Mouse (Mus musculus): Measurements from ENCODE around the gene Ano1. TPM values are rescaled to one million over a fixed set of nuclear protein-coding genes. Genes with fewer than 3 reads are reported as not detected.

The Ano1 gene
- polyA plus RNA-seq, 1 experiment from 2014 or later = 9.8 TPM

- Histone ChIP-seq H3K9ac (ENCODE audit: low read depth, low read length) (no peak overlapping the region), H3K36me3 (ENCODE audit: control insufficient read depth, insufficient read depth, low read length) (no peaks in the 10 kb centered on the region), H3K27ac (ENCODE audit: low read length) (no peak overlapping the region), H3K4me2 (ENCODE audit: low read length) (no peak overlapping the region), H3K4me1 (ENCODE audit: control insufficient read depth, insufficient read depth, low read length) (no peaks in the 10 kb centered on the region; the same call in 1 of the 2 replicates), H3K9me3 (replicated peaks; ENCODE audit: control insufficient read depth, low read length, poor library complexity, severe bottlenecking) (no peaks in the 10 kb centered on the region), H3K27me3 (ENCODE audit: control insufficient read depth, insufficient read depth, low read depth, low read length) (no peaks in the 10 kb centered on the region), H3K4me3 (ENCODE audit: low read depth, low read length) (no peak overlapping the region)
- no peak for ATAC-seq
- 69% methylated on average over 2 of the region's 2 CpGs for WGBS
These were observed 7.7 kb upstream of the Ano1 start for GRCm38 (mm10) chr7:144759455-144759854.

GRCm38 (mm10) chr7:144755511-144756378 is 4.0 kb upstream of the Ano1 start:
- Histone ChIP-seq H3K27me3 (ENCODE audit: control insufficient read depth, insufficient read depth, low read depth, low read length) (no peaks in the 10 kb centered on the region), H3K4me1 (ENCODE audit: control insufficient read depth, insufficient read depth, low read length) (no peaks in the 10 kb centered on the region; the same call in 1 of the 2 replicates), H3K9ac (ENCODE audit: low read depth, low read length) (no peak overlapping the region), H3K36me3 (ENCODE audit: control insufficient read depth, insufficient read depth, low read length) (no peaks in the 10 kb centered on the region), H3K4me3 (ENCODE audit: low read depth, low read length) (no peak overlapping the region), H3K27ac (ENCODE audit: low read length) (no peak overlapping the region), H3K9me3 (replicated peaks; ENCODE audit: control insufficient read depth, low read length, poor library complexity, severe bottlenecking) (no peaks in the 10 kb centered on the region), H3K4me2 (ENCODE audit: low read length) (no peak overlapping the region)
- ATAC-seq = no peak
- 80% methylated on average over 11 of the region's 11 CpGs for WGBS

- H3K36me3 ChIP-seq (ENCODE audit: control insufficient read depth, insufficient read depth, low read length) = no peaks in the 10 kb centered on the region
- WGBS = 84% methylated on average over 2 of the region's 2 CpGs
- no peak for ATAC-seq
- no peak overlapping the region for H3K4me2 ChIP-seq (ENCODE audit: low read length)
- H3K4me1 ChIP-seq (ENCODE audit: control insufficient read depth, insufficient read depth, low read length) = no peaks in the 10 kb centered on the region; the same call in 1 of the 2 replicates
- no peak overlapping the region for H3K27ac ChIP-seq (ENCODE audit: low read length)
- H3K4me3 ChIP-seq (ENCODE audit: low read depth, low read length) = no peak overlapping the region
- H3K27me3 ChIP-seq (ENCODE audit: control insufficient read depth, insufficient read depth, low read depth, low read length) = no peaks in the 10 kb centered on the region
- H3K9me3 ChIP-seq (replicated peaks; ENCODE audit: control insufficient read depth, low read length, poor library complexity, severe bottlenecking) = no peaks in the 10 kb centered on the region
- H3K9ac ChIP-seq (ENCODE audit: low read depth, low read length) = no peak overlapping the region
These were observed 2.9 kb upstream of the Ano1 start for GRCm38 (mm10) chr7:144754722-144755121.

- H3K36me3 ChIP-seq (ENCODE audit: control insufficient read depth, insufficient read depth, low read length) = no peaks in the 10 kb centered on the region
- H3K27me3 ChIP-seq (ENCODE audit: control insufficient read depth, insufficient read depth, low read depth, low read length) = no peaks in the 10 kb centered on the region
- WGBS = 89% methylated on average over 9 of the region's 9 CpGs
- H3K4me1 ChIP-seq (ENCODE audit: control insufficient read depth, insufficient read depth, low read length) = no peaks in the 10 kb centered on the region
- H3K4me2 ChIP-seq (ENCODE audit: low read length) = no peak overlapping the region
- ATAC-seq = no peak
- no peak overlapping the region for H3K27ac ChIP-seq (ENCODE audit: low read length)
- no peak overlapping the region for H3K4me3 ChIP-seq (ENCODE audit: low read depth, low read length)
- H3K9ac ChIP-seq (ENCODE audit: low read depth, low read length) = no peak overlapping the region
- no peaks in the 10 kb centered on the region for H3K9me3 ChIP-seq (replicated peaks; ENCODE audit: control insufficient read depth, low read length, poor library complexity, severe bottlenecking)
These were observed 1.9 kb upstream of the Ano1 start for GRCm38 (mm10) chr7:144753657-144754031.

- Histone ChIP-seq H3K9ac (ENCODE audit: low read depth, low read length) (no peak overlapping the region), H3K9me3 (replicated peaks; ENCODE audit: control insufficient read depth, low read length, poor library complexity, severe bottlenecking) (no peaks in the 10 kb centered on the region), H3K4me1 (ENCODE audit: control insufficient read depth, insufficient read depth, low read length) (no peaks in the 10 kb centered on the region), H3K27ac (ENCODE audit: low read length) (no peak overlapping the region), H3K27me3 (ENCODE audit: control insufficient read depth, insufficient read depth, low read depth, low read length) (no peaks in the 10 kb centered on the region), H3K36me3 (ENCODE audit: control insufficient read depth, insufficient read depth, low read length) (no peaks in the 10 kb centered on the region), H3K4me2 (ENCODE audit: low read length) (no peak overlapping the region), H3K4me3 (ENCODE audit: low read depth, low read length) (no peak overlapping the region)
- WGBS = 82% methylated on average over 14 of the region's 14 CpGs
- ATAC-seq = no peak
These were observed 1.3 kb upstream of the Ano1 start for GRCm38 (mm10) chr7:144752919-144753656.

- no peaks in the 10 kb centered on the region for H3K27me3 ChIP-seq (ENCODE audit: control insufficient read depth, insufficient read depth, low read depth, low read length)
- H3K4me3 ChIP-seq (ENCODE audit: low read depth, low read length) = no peak overlapping the region
- H3K27ac ChIP-seq (ENCODE audit: low read length) = no peak overlapping the region
- WGBS = 57% methylated on average over 2 of the region's 2 CpGs
- no peak for ATAC-seq
- H3K36me3 ChIP-seq (ENCODE audit: control insufficient read depth, insufficient read depth, low read length) = no peaks in the 10 kb centered on the region
- no peaks in the 10 kb centered on the region for H3K4me1 ChIP-seq (ENCODE audit: control insufficient read depth, insufficient read depth, low read length)
- no peak overlapping the region for H3K9ac ChIP-seq (ENCODE audit: low read depth, low read length)
- H3K9me3 ChIP-seq (replicated peaks; ENCODE audit: control insufficient read depth, low read length, poor library complexity, severe bottlenecking) = no peaks in the 10 kb centered on the region
- no peak overlapping the region for H3K4me2 ChIP-seq (ENCODE audit: low read length)
These were observed 4.0 kb downstream of the Ano1 start for GRCm38 (mm10) chr7:144747756-144748155.

- H3K36me3 ChIP-seq (ENCODE audit: control insufficient read depth, insufficient read depth, low read length) = no peaks in the 10 kb centered on the region
- ATAC-seq = no peak
- H3K4me2 ChIP-seq (ENCODE audit: low read length) = no peak overlapping the region
- no peak overlapping the region for H3K27ac ChIP-seq (ENCODE audit: low read length)
- no peaks in the 10 kb centered on the region for H3K27me3 ChIP-seq (ENCODE audit: control insufficient read depth, insufficient read depth, low read depth, low read length)
- H3K9me3 ChIP-seq (replicated peaks; ENCODE audit: control insufficient read depth, low read length, poor library complexity, severe bottlenecking) = no peaks in the 10 kb centered on the region
- no peaks in the 10 kb centered on the region for H3K4me1 ChIP-seq (ENCODE audit: control insufficient read depth, insufficient read depth, low read length)
- H3K9ac ChIP-seq (ENCODE audit: low read depth, low read length) = no peak overlapping the region
- 90% methylated on average over 4 of the region's 4 CpGs for WGBS
- no peak overlapping the region for H3K4me3 ChIP-seq (ENCODE audit: low read depth, low read length)
These were observed 5.3 kb downstream of the Ano1 start for GRCm38 (mm10) chr7:144746466-144746865.

- H3K4me2 ChIP-seq (ENCODE audit: low read length) = no peak overlapping the region
- 80% methylated on average over 5 of the region's 5 CpGs for WGBS
- H3K4me1 ChIP-seq (ENCODE audit: control insufficient read depth, insufficient read depth, low read length) = no peaks in the 10 kb centered on the region
- H3K27me3 ChIP-seq (ENCODE audit: control insufficient read depth, insufficient read depth, low read depth, low read length) = no peaks in the 10 kb centered on the region
- no peak for ATAC-seq
- no peak overlapping the region for H3K27ac ChIP-seq (ENCODE audit: low read length)
- H3K9ac ChIP-seq (ENCODE audit: low read depth, low read length) = no peak overlapping the region
- H3K4me3 ChIP-seq (ENCODE audit: low read depth, low read length) = no peak overlapping the region
- no peaks in the 10 kb centered on the region for H3K9me3 ChIP-seq (replicated peaks; ENCODE audit: control insufficient read depth, low read length, poor library complexity, severe bottlenecking)
- H3K36me3 ChIP-seq (ENCODE audit: control insufficient read depth, insufficient read depth, low read length) = no peaks in the 10 kb centered on the region
These were observed 7.9 kb downstream of the Ano1 start for GRCm38 (mm10) chr7:144743874-144744273.

- no peak overlapping the region for H3K4me3 ChIP-seq (ENCODE audit: low read depth, low read length)
- no peaks in the 10 kb centered on the region for H3K9me3 ChIP-seq (replicated peaks; ENCODE audit: control insufficient read depth, low read length, poor library complexity, severe bottlenecking)
- peaks cover 8% of the 10 kb centered on the region for H3K4me1 ChIP-seq (ENCODE audit: control insufficient read depth, insufficient read depth, low read length)
- 62% methylated on average over 7 of the region's 7 CpGs for WGBS
- no peak overlapping the region for H3K4me2 ChIP-seq (ENCODE audit: low read length)
- no peak for ATAC-seq
- no peak overlapping the region for H3K27ac ChIP-seq (ENCODE audit: low read length)
- no peak overlapping the region for H3K9ac ChIP-seq (ENCODE audit: low read depth, low read length)
- peaks cover 2% of the 10 kb centered on the region; the same call in 1 of the 2 replicates for H3K27me3 ChIP-seq (ENCODE audit: control insufficient read depth, insufficient read depth, low read depth, low read length)
- no peaks in the 10 kb centered on the region for H3K36me3 ChIP-seq (ENCODE audit: control insufficient read depth, insufficient read depth, low read length)
These were observed 11.1 kb downstream of the Ano1 start for GRCm38 (mm10) chr7:144740643-144741042.
